Mouse (Mus musculus) liver, adult 2 months (tissue): ENCODE data around the gene Chd3.

ENCODE experiments used
- CTCF ChIP-seq: fragments of 200-500 bp; IDR thresholded peaks from 2 replicates; pipeline ENCODE4 v1.5.1; 2011; ENCODE audit warnings: low read depth, low read length, control low read depth
- POLR2A ChIP-seq: fragments of 200-500 bp; IDR thresholded peaks from 2 replicates; pipeline ENCODE4 v1.6.1; 2011; ENCODE audit warnings: low read length, control low read depth; ENCODE audit not compliant: insufficient read depth; ENCODE audit errors: extremely low read depth

DNA sequence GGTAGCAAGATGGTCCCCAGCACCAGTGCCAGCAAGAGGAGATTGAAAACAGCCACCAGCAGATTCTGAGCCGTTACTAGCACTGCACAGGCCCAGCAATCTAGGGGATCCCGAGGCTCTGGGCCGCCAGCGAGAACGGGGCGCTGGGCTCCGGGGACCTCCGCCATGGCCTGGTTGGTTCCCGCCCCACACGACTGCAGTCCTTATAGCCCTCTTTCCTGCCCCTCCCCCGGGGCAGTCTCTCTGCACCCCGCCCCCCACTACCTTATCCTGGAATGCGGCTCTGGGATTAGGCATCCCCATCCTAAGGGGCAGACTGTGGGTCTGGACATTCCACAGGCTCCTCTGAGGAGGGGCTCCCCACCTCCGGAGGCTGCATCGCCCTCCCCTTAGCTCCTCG, 28.9 kb upstream of the Chd3 start, which contains the start of gene Tmem88:
- TF ChIP-seq CTCF (no peak), POLR2A (0 out of 2 replicates have a peak, but pooled peaks have one; percentile 18)
